Mouse (Mus musculus) left cerebral cortex, postnatal 10 days (tissue): ENCODE data around the gene Adamts7. TPM values are rescaled to one million over a fixed set of nuclear protein-coding genes. Genes with fewer than 3 reads are reported as not detected.

Experiments
- DNase-seq, 2 experiments: peaks; one replicate each; pipeline ENCODE4 v3.0.0; 2021 to 2022; ENCODE audit warnings: low spot score in 2 of 2, mixed read lengths in 1 of 2; ENCODE audit errors: extremely low spot score in 1 of 2
- intact Hi-C: fragments of 180-260 bp; cut with DNase I; formaldehyde crosslinking; loops from one replicate; pipeline ENCODE4 v1.15.1; 2025
- total RNA-seq, 2 experiments: library from RNA; stranded (reverse); gene quantifications; 2 replicates each; pipeline ENCODE4 v1.2.3; 2021

The Adamts7 gene
- total RNA-seq, 2 experiments from 2014 or later = 0.94 to 1.1 TPM

DNA sequence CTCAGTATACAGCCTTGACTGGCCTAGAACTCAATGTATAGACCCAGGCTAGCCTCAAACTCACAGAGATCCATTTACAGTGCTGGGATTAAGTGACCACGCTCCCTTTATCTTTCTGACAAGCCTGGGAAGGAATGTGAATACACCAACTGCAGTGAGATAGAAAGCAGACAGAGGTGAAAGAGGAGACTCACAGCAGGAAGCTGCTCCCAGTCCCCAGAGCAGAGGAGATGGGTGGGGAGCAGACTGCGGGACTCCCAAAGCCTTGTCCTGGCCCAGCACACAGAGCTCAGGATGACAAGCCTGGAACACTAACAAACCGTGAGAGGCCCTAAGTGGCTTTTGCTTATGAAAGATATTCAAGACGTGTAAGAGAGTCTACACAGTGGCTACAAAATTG is 54.6 kb downstream of the Adamts7 start:
- DNase-seq = peak in 1 of 2 experiments; percentile 11
- intact Hi-C loops = no loop called here

DNA sequence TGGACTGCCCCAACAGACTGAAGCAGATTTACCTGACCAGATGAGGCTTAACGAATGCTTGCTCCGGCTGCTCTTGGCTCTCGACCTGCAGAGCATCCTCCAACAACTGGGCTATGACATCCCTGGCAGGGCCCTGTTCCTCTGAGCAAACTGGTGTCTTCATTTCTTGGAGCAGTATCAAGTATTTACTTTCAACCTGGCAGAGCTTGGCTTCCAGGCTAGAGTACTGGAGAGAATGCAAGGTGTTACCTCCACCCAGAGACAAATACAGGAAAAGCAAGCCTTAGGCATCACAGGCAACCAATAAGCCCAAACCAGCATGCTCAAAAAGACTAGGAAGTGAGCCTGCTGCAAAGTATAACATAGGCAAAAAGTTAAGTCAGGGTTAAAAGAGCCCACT is 59.4 kb downstream of the Adamts7 start:
- DNase-seq = peak in 1 of 2 experiments; percentile 9
- intact Hi-C loops = no loop called here

DNA sequence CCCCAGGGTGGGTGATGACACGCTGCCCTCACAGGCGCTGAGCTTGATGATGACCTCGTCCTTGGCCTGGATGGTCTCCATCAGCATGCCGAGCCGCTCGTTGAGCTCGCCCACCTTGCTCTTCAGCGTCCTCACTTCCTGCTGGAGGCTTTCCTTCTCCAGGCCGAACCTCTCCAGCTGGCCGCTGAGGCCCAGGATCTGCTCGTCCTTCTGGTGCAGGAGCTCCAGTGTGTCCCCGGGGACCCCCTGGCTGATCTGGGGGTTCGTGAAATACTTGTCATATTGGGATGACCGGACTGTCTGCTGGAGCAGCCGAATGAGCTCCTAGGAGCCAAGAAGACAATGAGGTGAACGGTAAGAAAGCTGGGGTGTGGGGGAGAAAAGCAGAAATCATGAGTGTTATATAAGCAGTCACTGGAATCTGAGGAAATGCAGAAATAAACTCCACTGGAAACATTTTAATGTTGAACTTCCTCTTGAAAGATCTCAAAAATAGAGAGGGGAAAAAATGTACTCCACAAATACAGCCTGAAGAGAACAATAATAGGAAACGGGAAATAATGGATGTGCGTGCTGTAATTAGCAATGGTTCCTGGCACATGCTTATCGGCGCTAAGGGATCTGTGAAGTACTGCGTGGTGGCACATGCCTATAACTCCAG is 63.3 kb downstream of the Adamts7 start:
- no peak for DNase-seq
- intact Hi-C loops = no loop called here

DNA sequence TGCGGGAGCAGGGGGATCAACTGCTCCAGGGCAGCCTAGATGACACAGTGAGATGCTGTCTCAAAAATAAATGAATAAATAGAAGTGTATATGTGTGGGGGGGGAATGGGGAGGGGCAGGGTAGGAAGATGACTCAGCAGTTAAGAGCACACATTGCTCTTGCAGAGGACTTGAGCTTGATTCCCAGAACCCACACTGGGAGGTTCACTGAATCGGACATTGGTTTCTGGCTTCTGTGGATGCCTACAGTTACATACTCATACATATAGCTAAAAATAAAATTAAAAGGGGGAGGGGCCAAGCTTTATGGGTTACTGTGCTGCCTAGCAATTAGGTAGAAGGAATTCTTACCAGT is 63.9 kb downstream of the Adamts7 start:
- intact Hi-C loops = no loop called here
- DNase-seq = no peak

DNA sequence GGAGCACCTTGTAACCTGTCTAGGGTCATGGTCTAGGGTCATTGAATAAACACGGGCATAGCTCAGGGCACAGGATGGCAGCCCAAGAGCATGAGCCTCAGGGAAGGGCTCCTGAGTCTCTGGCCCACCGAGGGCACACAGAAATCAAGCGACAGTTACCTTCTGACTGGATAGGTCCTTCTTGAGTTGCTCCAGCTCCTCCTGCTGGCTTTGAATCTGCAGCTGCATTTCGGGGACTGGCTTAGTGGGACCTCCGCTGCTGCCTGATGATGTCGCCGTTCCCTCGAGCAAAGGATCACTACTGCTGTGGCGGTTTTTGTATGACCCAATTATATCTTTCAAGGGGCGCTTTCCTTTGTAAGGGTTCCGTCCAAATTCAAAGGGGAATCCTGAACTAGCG is 64.3 kb downstream of the Adamts7 start:
- intact Hi-C loops = no loop called here
- DNase-seq = no peak

DNA sequence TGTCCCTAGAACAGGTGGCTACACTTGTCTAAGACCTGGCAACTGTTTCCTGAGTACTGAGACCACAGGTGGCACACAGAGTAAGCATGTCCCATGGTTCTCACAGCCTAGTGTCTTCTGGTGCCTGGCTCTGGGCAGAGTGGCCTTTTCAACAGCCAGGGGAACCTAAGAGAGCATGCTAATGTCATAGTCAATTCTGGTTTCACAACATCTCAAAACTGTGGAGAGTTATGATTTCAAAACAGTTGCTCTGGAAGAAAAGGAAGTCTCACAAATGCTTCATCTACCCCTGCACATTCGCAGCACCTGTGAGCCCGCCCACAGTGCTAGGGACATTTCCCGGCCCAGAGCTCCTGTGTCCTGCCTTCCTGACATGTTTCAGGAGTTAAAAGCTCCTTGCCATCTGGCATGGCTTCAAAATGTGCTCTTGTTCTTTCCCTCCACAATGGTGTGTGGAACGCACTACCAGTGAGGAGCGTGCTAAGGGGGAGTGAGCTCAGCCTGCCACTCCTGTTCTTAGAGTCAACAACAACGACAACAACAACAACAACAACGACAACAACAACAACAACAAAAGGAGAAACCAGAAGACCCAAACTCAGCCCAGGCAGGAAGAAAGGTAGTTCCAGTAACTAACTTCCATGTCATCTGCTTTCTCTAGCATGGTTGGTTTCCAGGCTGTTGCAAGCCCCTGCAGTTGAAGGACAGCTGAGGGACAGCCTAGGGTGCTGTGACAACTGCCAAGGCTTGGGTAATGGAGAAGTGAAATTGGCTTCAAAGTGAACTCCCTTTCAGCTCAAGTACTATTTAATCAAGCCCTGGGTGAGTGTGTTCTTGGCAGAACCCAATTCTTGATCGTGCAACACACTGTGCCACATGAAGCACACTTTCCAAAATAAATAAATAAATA is 70.2 kb downstream of the Adamts7 start:
- no peak for DNase-seq
- intact Hi-C loops = no loop called here

DNA sequence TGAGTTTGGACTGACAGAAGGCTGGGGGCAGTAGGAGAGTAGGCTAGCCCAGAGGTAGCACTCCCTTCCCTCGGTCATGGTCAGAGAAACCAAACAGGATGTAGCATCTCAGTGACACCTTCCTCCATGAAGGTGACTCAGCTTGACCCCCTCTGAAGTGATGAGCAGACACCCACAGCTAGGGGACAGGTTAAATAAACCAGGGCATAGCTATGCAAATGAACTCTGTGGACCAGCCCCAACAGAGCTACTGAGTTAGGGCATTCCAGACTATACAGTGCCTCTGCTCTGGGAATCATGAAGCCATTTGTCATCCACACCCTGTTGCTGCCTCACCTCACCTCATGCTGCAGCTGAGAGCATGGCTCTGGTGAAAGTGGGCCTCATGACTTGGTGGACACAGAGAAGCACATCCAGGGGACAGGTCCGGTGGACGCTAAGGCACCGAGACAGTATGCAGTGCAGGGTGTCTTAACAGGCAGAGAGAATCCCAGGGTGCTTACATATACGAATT is 71.1 kb downstream of the Adamts7 start:
- no peak for DNase-seq
- intact Hi-C loops = no loop called here

DNA sequence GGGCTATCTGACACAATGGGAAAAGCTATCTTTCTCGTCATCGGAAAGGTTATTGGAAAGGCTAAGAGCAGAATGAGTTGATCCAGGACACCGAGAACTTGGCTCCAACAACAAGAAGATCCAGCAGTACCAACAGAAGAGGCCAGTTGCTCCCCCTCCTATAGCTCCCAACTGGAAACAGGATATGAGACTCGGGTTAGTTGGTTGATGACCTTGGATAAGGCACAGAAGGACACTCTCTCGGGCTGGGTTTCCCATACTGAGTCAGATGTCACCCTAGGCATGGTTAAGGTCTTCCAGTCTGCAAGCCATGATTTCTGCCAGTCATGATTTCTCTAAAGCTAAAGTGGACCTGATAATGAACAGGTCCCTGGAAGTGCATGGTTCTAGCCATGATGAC is 71.9 kb downstream of the Adamts7 start:
- no peak for DNase-seq
- intact Hi-C loops = no loop called here

DNA sequence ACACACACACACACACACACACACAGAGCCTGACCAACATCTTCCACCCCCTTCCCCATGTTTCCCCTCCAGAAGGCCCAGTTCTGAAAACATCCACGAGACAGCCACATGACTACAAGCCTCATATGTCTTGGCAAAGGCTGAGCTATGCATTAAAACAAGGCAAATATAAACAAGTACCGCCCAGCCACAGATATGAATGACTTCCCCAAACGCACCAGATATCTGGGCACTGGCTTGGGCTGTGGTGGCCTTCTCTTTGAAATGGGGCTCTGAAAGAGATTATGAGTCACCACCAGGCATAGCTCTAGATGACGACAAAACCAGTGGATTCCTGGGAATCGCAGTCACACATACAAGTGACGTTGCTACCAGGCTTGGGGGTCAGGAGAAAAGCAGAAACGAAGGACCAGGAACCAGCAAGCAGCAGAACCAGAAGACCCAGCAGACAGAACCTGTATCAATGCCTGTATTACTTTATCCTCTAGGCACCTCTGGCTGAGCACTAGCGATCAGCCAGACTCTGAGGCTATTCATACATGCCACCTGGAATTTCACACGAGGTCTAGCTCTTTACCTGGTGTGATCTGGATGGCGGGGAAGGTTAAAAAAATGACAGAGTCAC is 72.5 kb downstream of the Adamts7 start:
- no peak for DNase-seq
- intact Hi-C loops = no loop called here

DNA sequence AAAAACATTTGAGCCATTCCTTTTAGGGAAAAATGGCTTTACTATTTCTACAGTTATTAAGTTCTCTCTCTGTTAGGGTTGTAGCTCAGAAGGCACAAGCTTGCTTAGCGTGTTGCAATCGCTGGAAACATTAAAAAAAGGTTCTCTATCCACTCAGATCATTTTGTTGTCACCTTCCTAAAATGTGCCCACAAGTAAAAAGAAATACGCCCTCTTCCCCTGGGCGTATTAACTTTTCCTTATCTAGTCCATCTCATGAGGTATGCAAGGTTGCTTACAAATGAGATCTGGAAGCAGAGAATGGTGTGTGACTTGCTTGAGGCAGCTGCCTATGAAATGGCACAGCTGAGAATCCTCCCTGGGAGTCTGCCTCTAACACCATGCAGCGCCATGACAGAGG is 73.9 kb downstream of the Adamts7 start:
- intact Hi-C loops = no loop called here

DNA sequence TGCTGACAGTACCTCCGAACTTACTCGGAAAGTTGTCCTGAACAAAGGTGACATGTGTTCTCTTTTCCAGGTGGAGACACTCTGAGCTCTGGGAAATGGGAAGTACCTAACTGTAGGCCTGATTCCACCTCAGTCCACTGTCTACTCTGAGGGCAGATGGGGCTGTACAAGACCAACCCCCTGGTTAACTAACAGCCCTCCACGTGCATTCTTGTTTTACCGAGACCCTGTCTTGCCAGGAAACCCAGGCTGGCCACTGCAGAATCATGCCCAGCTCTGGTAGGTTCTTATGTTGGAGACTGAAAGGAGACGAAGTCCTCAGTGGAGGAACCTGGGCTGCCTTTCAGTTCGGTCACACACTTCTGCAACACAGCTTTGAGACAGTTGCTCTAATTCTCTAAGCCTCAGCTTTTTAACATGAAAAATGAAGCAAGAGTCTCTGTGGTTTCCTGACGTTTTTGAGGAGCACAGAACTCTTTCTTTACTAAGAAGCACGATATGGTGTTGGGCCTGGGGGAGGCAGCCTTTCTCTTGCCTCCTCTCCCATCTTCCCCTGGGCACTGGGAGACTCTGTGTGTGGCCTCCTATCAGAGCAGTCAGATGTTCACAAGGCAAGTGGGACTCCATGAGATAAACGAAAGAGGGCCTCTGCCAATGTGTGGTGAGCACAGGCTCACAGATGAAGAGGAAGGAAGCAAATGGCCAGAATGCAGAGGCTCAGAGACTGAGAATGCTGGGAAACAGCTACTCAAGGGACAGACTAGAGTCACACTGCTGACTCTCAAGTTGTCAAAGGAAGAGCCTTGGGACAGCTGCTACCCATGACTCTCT is 74.6 kb downstream of the Adamts7 start:
- intact Hi-C loops = no loop called here
- no peak for DNase-seq

More for the DNA sequence above, 73.9 kb downstream of the Adamts7 start:
- no peak for DNase-seq

DNA sequence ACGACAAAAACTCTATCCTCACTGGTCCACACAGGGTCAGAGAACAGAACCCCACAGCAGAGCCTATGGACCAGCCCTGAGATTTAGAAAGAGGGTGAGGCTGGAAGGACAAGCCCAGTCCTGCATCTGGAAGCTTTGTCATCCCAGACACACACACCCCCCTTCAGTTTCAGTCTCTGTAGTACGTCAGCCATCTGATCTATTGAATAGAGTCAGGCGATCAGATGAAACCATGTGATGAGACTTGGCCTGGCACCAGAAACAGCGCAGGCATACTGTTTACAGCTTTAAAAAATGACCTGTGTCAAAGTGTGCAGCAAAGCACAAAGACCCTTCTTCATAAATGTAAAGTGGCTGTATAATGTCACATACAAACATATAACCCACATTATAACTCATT is 77.7 kb downstream of the Adamts7 start:
- intact Hi-C loops = no loop called here
- no peak for DNase-seq

DNA sequence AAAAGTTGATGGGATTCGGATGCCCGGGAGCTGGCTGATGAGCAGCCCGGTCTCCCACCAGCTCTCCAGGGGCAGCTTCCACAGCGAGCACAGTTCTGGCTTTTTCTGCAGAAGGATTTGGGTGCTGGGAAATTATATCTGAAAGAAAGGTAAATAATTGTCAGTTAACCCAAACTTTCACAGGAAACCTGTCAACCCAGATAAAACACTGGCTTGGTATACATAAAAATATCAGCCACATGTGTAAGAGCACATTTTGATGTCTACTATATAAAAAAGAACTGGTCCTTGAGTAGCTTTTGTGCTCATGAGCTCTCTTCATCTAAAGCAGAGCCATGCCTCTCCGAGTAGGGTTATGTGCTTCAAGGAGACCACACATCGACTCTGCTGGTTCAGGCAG is 78.2 kb downstream of the Adamts7 start:
- intact Hi-C loops = no loop called here

DNA sequence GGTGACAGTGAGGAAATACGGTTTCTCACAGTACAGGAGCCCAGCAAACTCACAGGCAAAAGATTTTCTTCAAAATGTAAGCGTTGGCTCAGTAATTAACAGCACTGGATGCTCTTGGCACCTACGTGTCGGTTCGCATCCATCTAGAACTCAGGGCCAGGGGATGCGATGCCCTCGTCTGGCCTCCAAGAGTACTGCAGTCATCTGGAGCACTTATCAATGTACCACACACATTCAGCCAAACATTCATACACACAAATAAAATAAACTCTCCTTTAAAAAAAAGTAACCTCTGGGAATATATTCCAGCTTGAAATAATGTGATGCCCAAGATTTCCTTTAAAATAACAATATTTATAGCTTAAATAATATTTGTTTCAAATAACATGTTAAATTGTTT is 78.7 kb downstream of the Adamts7 start:
- DNase-seq = no peak

More for the DNA sequence above, 78.2 kb downstream of the Adamts7 start:
- DNase-seq = no peak

DNA sequence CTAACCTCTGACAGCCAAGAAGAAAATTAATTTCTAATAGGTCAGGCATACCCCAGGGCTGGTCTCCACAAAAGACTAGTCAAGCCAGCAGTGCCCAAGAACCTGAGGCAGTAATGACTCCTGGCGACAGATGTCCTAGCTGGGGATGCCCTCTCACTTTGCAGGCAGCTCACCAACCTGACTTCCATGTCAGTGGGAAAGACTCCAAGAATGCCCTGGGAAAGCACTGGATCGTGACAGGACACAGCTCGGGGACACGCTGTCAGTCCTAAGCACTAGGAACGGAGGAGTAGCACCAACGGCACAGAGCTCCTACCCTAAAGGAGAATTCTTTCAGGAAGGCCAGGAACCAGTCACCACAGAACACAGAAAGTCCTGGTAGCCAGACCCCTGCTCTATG is 79.4 kb downstream of the Adamts7 start:
- intact Hi-C loops = no loop called here
- no peak for DNase-seq

More for the DNA sequence above, 78.7 kb downstream of the Adamts7 start:
- intact Hi-C loops = no loop called here

DNA sequence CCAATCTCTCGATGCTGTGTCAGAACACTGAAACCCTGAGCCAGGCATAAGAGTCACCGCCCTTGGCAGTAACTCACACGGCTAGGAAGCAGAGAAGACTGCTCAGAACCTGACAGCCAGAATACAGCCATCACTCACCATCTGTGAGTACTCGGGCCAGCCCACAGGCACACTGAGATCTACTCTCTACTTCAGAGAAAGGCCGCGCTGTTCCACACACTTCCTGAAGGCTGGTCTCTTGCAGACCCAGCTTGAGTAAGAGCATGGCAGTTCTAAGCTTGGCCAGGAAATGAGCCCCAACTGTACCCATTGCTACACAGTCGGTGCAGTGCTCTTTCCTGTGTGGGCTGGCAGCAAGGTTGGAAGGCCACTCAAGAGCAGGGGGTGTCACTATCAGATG is 80.0 kb downstream of the Adamts7 start:
- DNase-seq = no peak
- intact Hi-C loops = no loop called here

DNA sequence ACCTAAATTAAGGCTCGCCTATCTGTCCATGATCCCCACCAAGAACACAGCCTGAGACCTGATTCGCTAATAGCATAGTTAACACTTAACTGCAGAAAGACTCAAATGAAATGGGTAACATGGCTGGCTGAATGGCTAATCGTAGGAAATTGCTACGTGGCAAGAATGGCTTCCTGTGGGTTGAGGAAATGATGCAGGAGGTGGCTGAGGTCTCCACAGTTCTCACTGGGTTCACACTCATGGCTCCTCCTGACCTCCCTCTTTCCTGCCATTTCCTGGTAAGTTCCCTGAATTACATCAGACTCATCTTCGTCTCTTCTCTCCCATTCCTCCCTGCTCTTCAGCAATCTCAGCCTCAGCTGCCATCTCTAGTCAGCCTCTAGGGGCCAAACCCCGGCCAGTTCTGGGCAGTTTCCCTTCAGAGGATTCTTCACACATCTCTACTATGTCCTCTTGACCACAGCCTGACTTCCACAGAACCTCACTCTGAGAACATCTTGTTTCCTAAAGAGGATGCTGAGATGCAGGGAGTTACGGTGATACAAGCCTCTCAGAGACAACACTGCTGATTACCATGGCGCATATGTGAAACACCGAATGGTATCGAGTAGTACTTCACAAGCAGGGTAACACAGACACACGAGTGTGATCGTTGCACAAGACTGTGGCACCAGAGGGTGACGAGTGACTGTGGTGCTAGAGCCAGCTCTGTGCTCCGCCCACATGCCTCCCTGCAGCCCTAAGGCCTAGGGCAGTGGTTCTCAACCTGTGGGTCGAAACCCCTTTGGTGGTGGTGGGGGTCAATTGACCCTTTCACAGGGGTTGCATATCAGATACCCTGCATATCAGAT is 81.7 kb downstream of the Adamts7 start:
- DNase-seq = no peak

DNA sequence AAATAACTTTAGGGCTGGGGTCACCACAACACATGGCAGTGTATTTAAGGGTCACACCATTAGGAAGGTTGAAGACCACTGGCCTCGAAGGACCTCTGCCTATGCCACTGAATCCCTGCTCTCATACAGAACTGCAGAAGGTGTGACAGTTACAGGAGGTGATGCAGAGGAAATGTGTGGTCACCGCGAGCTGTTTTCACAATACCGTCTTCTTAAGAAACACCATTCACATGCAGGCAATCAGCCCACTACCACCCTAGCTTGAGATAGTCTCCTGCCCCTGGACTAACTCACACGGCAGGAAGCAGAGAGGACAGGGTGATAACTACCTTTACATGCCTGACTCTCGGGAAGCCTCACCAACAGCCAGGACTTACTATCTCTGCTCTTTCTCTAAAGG is 82.3 kb downstream of the Adamts7 start:
- intact Hi-C loops = no loop called here
- no peak for DNase-seq

More for the DNA sequence above, 81.7 kb downstream of the Adamts7 start:
- intact Hi-C loops = no loop called here
